Mouse (Mus musculus) CH12.LX (cell line): ENCODE results near the gene Mt1. TPM values are rescaled to one million over a fixed set of nuclear protein-coding genes. Genes with fewer than 3 reads are reported as not detected.

ENCODE experiments used
- DNase-seq: peaks from one replicate; pipeline ENCODE4 v3.0.0-alpha.2; 2013; ENCODE audit errors: extremely low read depth
- H3K27ac ChIP-seq: 2 replicates; pipeline ENCODE4 v1.5.1; 2012; ENCODE audit warnings: low read depth, mild to moderate bottlenecking, control low read depth, moderate library complexity; ENCODE audit not compliant: insufficient read depth
- H3K27me3 ChIP-seq: replicated peaks from 2 replicates; pipeline ENCODE3; 2012; ENCODE audit warnings: inconsistent platforms
- H3K36me3 ChIP-seq, 2 experiments: replicated peaks in 1 of 2; 2 replicates each; pipeline versions ENCODE3 to v1.6.1; 2012; ENCODE audit warnings: inconsistent platforms in 1 of 2, low read length in 1 of 2, mild to moderate bottlenecking in 1 of 2, mixed read lengths in 1 of 2, moderate library complexity in 1 of 2; ENCODE audit not compliant: control insufficient read depth in 1 of 2, insufficient read depth in 1 of 2
- H3K4me1 ChIP-seq, 2 experiments: 2 replicates each; pipeline ENCODE4 v1.6.1; 2012; ENCODE audit warnings: inconsistent platforms in 1 of 2, moderate library complexity in 1 of 2; ENCODE audit not compliant: insufficient read depth in 2 of 2, control insufficient read depth in 1 of 2
- H3K4me2 ChIP-seq: 2 replicates; pipeline ENCODE4 v1.6.1; 2012; ENCODE audit warnings: low read depth, mild to moderate bottlenecking, control low read depth; ENCODE audit not compliant: poor library complexity, insufficient read depth, severe bottlenecking
- H3K4me3 ChIP-seq, 3 experiments: fragments of 150-350 bp in 1 of 3; sonication (generic) in 1 of 3; replicated peaks in 1 of 3; 2 replicates each; pipeline versions ENCODE3 to v1.5.1; 2011 to 2012; ENCODE audit warnings: low read depth in 2 of 3, low read length in 2 of 3, mild to moderate bottlenecking in 2 of 3, moderate library complexity in 2 of 3, control low read depth in 1 of 3, improper control_type of control experiment in 1 of 3, inconsistent platforms in 1 of 3, mixed read lengths in 1 of 3; ENCODE audit not compliant: poor library complexity in 1 of 3
- H3K79me2 ChIP-seq: replicated peaks from 2 replicates; pipeline ENCODE4 v1.6.1; 2012; ENCODE audit warnings: mild to moderate bottlenecking, moderate library complexity; ENCODE audit not compliant: control insufficient read depth, poor library complexity, insufficient read depth, severe bottlenecking; ENCODE audit errors: extremely low read depth
- H3K9ac ChIP-seq: 2 replicates; pipeline ENCODE4 v1.6.1; 2012; ENCODE audit warnings: low read depth, mild to moderate bottlenecking, control low read depth, moderate library complexity; ENCODE audit not compliant: insufficient read depth
- H3K9me3 ChIP-seq: replicated peaks from 2 replicates; pipeline ENCODE3; 2012; ENCODE audit warnings: low read length, inconsistent platforms, mixed read lengths
- BHLHE40 ChIP-seq: IDR thresholded peaks from 2 replicates; pipeline ENCODE4 v1.6.1; 2011; ENCODE audit warnings: mild to moderate bottlenecking, low read depth, low read length, improper control_type of control experiment
- CHD1 ChIP-seq: IDR thresholded peaks from 2 replicates; pipeline ENCODE4 v1.6.1; 2012; ENCODE audit warnings: low read depth, low read length, improper control_type of control experiment, inconsistent platforms
- CHD2 ChIP-seq: IDR thresholded peaks from 2 replicates; pipeline ENCODE4 v1.6.1; 2011; ENCODE audit warnings: low read length, improper control_type of control experiment
- CTCF ChIP-seq, 2 experiments: IDR thresholded peaks in 1 of 2; conservative IDR thresholded peaks in 1 of 2; 2 replicates each; pipeline ENCODE4 v1.5.1; 2011 to 2012; ENCODE audit warnings: low read depth in 2 of 2, low read length in 2 of 2, improper control_type of control experiment in 1 of 2, inconsistent platforms in 1 of 2, mild to moderate bottlenecking in 1 of 2, moderate library complexity in 1 of 2
- EP300 ChIP-seq: IDR thresholded peaks from 2 replicates; pipeline ENCODE4 v1.6.1; 2011; ENCODE audit warnings: low read length, improper control_type of control experiment
- HCFC1 ChIP-seq: IDR thresholded peaks from 2 replicates; pipeline ENCODE4 v1.6.1; 2012; ENCODE audit warnings: low read depth, mild to moderate bottlenecking, inconsistent platforms, low read length, improper control_type of control experiment
- IRF4 ChIP-seq: IDR thresholded peaks from 2 replicates; pipeline ENCODE4 v1.6.1; 2014; ENCODE audit warnings: low read depth, mild to moderate bottlenecking, inconsistent platforms, low read length, improper control_type of control experiment
- KAT2A ChIP-seq: IDR thresholded peaks from 2 replicates; pipeline ENCODE4 v1.6.1; 2012; ENCODE audit warnings: low read length, improper control_type of control experiment, inconsistent platforms; ENCODE audit not compliant: insufficient replicate concordance
- MAFK ChIP-seq: IDR thresholded peaks from 2 replicates; pipeline ENCODE4 v1.6.1; 2011; ENCODE audit warnings: low read length, improper control_type of control experiment; ENCODE audit not compliant: insufficient replicate concordance
- MAX ChIP-seq: IDR thresholded peaks from 2 replicates; pipeline ENCODE4 v1.6.1; 2011; ENCODE audit warnings: low read length, improper control_type of control experiment
- MEF2A ChIP-seq: IDR thresholded peaks from 2 replicates; pipeline ENCODE4 v1.6.1; 2014; ENCODE audit warnings: low read depth, mild to moderate bottlenecking, inconsistent platforms, low read length, improper control_type of control experiment, borderline replicate concordance
- MYC ChIP-seq: IDR thresholded peaks from 2 replicates; pipeline ENCODE4 v1.6.1; 2011; ENCODE audit warnings: low read depth, mild to moderate bottlenecking, improper control_type of control experiment, low read length
- NRF1 ChIP-seq: IDR thresholded peaks from 2 replicates; pipeline ENCODE4 v1.6.1; 2014; ENCODE audit warnings: low read depth, mild to moderate bottlenecking, inconsistent platforms, low read length, improper control_type of control experiment, moderate library complexity
- POLR2AphosphoS2 ChIP-seq: IDR thresholded peaks from 2 replicates; pipeline ENCODE4 v1.6.1; 2011; ENCODE audit warnings: low read depth, low read length, improper control_type of control experiment
- RAD21 ChIP-seq: IDR thresholded peaks from 2 replicates; pipeline ENCODE4 v1.6.1; 2011; ENCODE audit warnings: low read depth, mild to moderate bottlenecking, low read length, improper control_type of control experiment, moderate library complexity
- SIN3A ChIP-seq: IDR thresholded peaks from 2 replicates; pipeline ENCODE4 v1.6.1; 2012; ENCODE audit warnings: low read length, improper control_type of control experiment, inconsistent platforms
- SMC3 ChIP-seq: IDR thresholded peaks from 2 replicates; pipeline ENCODE4 v1.6.1; 2011; ENCODE audit warnings: low read depth, low read length, improper control_type of control experiment
- TCF12 ChIP-seq: IDR thresholded peaks from 2 replicates; pipeline ENCODE4 v1.6.1; 2014; ENCODE audit warnings: low read depth, mild to moderate bottlenecking, inconsistent platforms, low read length, improper control_type of control experiment
- UBTF ChIP-seq: IDR thresholded peaks from 2 replicates; pipeline ENCODE4 v1.6.1; 2012; ENCODE audit warnings: low read depth, mild to moderate bottlenecking, inconsistent platforms, low read length, improper control_type of control experiment, moderate library complexity
- ZC3H11A ChIP-seq: IDR thresholded peaks from 2 replicates; pipeline ENCODE4 v1.6.1; 2012; ENCODE audit warnings: low read depth, mild to moderate bottlenecking, inconsistent platforms, low read length, improper control_type of control experiment
- ZKSCAN1 ChIP-seq: IDR thresholded peaks from 2 replicates; pipeline ENCODE4 v1.6.1; 2012; ENCODE audit warnings: low read depth, inconsistent platforms, low read length, improper control_type of control experiment, borderline replicate concordance
- ZNF384 ChIP-seq: IDR thresholded peaks from 2 replicates; pipeline ENCODE4 v1.6.1; 2012; ENCODE audit warnings: low read depth, low read length, improper control_type of control experiment, inconsistent platforms
- dilution Hi-C: fragments of 300-500 bp; cut with MboI; formaldehyde crosslinking; loops from 2 replicates; pipeline ENCODE4 v1.14.3; 2020; ENCODE audit warnings: low sequenced_read_pairs; ENCODE audit not compliant: extremely low pct_unique_long_range_greater_than_20kb, extremely low pct_ligation_motif_present
- in situ Hi-C: fragments of 300-500 bp; cut with MboI; formaldehyde crosslinking; loops from 3 replicates; pipeline ENCODE4 v1.14.3; 2019; ENCODE audit warnings: low sequenced_read_pairs, low pct_ligation_motif_present, low pct_unique_long_range_greater_than_20kb, mixed read lengths
- polyA plus RNA-seq: library from polyadenylated mRNA; unstranded; fragments of >175 nt; gene quantifications from 2 replicates; pipeline ENCODE4 v1.2.1, GENCODE M21; 2012; ENCODE audit warnings: low read depth; ENCODE audit not compliant: insufficient read length
- total RNA-seq, 2 experiments: library from RNA; depleted of rRNA; stranded (reverse); fragments of 300-350 nt in 1 of 2; fragments of >200 nt in 1 of 2; gene quantifications; 2 replicates each; pipeline ENCODE4 v1.2.3; 2012 to 2014

The Mt1 gene
- total and polyA plus RNA-seq, 3 experiments, result 19.9 to 239 (median 62.7) TPM

- Histone ChIP-seq H3K4me1 (peaks cover 0 to 3% of the 10 kb centered on the region in 2 experiments; a peak in 1 of 4 replicates), H3K27ac (no peak overlapping the region), H3K79me2 (no peaks in the 10 kb centered on the region), H3K4me3 (no peak overlapping the region), H3K36me3 (no peaks in the 10 kb centered on the region), H3K9me3 (no peaks in the 10 kb centered on the region), H3K27me3 (peaks cover 15% of the 10 kb centered on the region), H3K9ac (no peak overlapping the region)
- dilution Hi-C loops, result no loop called here
- TF ChIP-seq ZNF384, result no peak
- no peak for TF ChIP-seq SIN3A
- no peak for TF ChIP-seq ZKSCAN1
- TF ChIP-seq MAFK, result no peak
- TF ChIP-seq NRF1, result no peak
- no peak for TF ChIP-seq IRF4
- TF ChIP-seq BHLHE40, result no peak
- no peak for TF ChIP-seq HCFC1
- TF ChIP-seq MAX, result no peak
- no peak for TF ChIP-seq ZC3H11A
- TF ChIP-seq MEF2A, result no peak
- no peak for TF ChIP-seq MYC
- no peak for TF ChIP-seq CHD1
- no peak for TF ChIP-seq UBTF
- TF ChIP-seq POLR2AphosphoS2, result no peak
- no peak for TF ChIP-seq EP300
- TF ChIP-seq TCF12, result no peak
- no peak for TF ChIP-seq CHD2
- TF ChIP-seq, all 38 proteins: peak for 0
- H3K4me2 ChIP-seq, result no peak overlapping the region
- in situ Hi-C loops, result loop anchor here (5.0 kb wide), 1 partner anchor 37 kb away; no protein-coding TSS in a partner anchor
- DNase-seq, result no peak
Observed at GRCm38 (mm10) chr8:94204043-94204442, 25.2 kb downstream of the Mt1 start.

- H3K4me1 ChIP-seq, result no peaks in the 10 kb centered on the region
- peak; percentile 68 for TF ChIP-seq SMC3
- no peak for TF ChIP-seq KAT2A
- TF ChIP-seq CTCF (conservative IDR thresholded peaks at IDR 0.05 in 1 of 2, IDR thresholded peaks at IDR 0.05 in 1 of 2; ENCODE audit: low read depth in 2 of 2, low read length in 2 of 2), result peak; percentile 90 to 91
- TF ChIP-seq MEF2A, result 0 out of 2 replicates have a peak, but pooled peaks have one; percentile 17
- peak; percentile 11; the same call in 1 of the 2 replicates for TF ChIP-seq IRF4
- TF ChIP-seq RAD21, result peak; percentile 92
- no peak for TF ChIP-seq UBTF
- no peak overlapping the region for H3K4me2 ChIP-seq
- no peak overlapping the region for H3K4me3 ChIP-seq
- DNase-seq, result peak; percentile 67
- H3K27me3 ChIP-seq, result peaks cover 16% of the 10 kb centered on the region
- no peak overlapping the region for H3K9ac ChIP-seq
- dilution Hi-C loops (no loop called here), in situ Hi-C loops (no loop called here)
- H3K9me3 ChIP-seq, result no peaks in the 10 kb centered on the region
- no peaks in the 10 kb centered on the region for H3K36me3 ChIP-seq
- no peaks in the 10 kb centered on the region for H3K79me2 ChIP-seq
- no peak overlapping the region for H3K27ac ChIP-seq
Observed at GRCm38 (mm10) chr8:94205736-94206135, 26.9 kb downstream of the Mt1 start.
